Mouse (Mus musculus): Measurements from ENCODE around the gene Ehbp1l1. TPM values are rescaled to one million over a fixed set of nuclear protein-coding genes. Genes with fewer than 3 reads are reported as not detected.
A peak's percentile ranks its signal among the peaks of the same experiment; 100 is the strongest.
"Not testable (repeated sequence)": the region's sequence is repeated elsewhere in the genome, so short reads cannot be mapped to it uniquely, and the experiment has no call there.

Ehbp1l1 gene
- total and polyA plus RNA-seq, 2 experiments: 5.1 to 8.3 TPM

GRCm38 (mm10) chr19:5689565-5690342 lies 36.4 kb downstream of the Ehbp1l1 start:
- peak; percentile 90 for DNase-seq (ENCODE audit: extremely low read depth, low read depth, low spot score)
- WGBS: 2% methylated on average over 42 of the region's 42 CpGs
- H3K9ac ChIP-seq (ENCODE audit: low read depth, low read length): peak overlapping the region; percentile 85
- H3K27me3 ChIP-seq (ENCODE audit: control insufficient read depth, insufficient read depth, low read length): no peaks in the 10 kb centered on the region
- H3K79me2 ChIP-seq (ENCODE audit: control insufficient read depth, insufficient read depth, low read length): peaks cover 23% of the 10 kb centered on the region
- H3K27ac ChIP-seq (replicated peaks; ENCODE audit: insufficient read depth, low read depth, low read length): peak overlapping the region; percentile 90
- peak overlapping the region; percentile 89 for H3K4me3 ChIP-seq (ENCODE audit: insufficient read depth, low read depth, low read length)
- TF ChIP-seq POLR2A (IDR thresholded peaks at IDR 0.05; ENCODE audit: extremely low read depth, insufficient read depth, low read length): peak; percentile 79; the same call in 1 of the 2 replicates
- 0 out of 2 replicates have a peak, but pooled peaks have one; percentile 0 for TF ChIP-seq CTCF (IDR thresholded peaks at IDR 0.05; ENCODE audit: low read depth, low read length)
- no peaks in the 10 kb centered on the region; the same call in 1 of the 2 replicates for H3K36me3 ChIP-seq (ENCODE audit: control insufficient read depth, insufficient read depth, low read length)
- H3K4me1 ChIP-seq (ENCODE audit: control insufficient read depth, insufficient read depth, low read length): peaks cover 22% of the 10 kb centered on the region

DNA sequence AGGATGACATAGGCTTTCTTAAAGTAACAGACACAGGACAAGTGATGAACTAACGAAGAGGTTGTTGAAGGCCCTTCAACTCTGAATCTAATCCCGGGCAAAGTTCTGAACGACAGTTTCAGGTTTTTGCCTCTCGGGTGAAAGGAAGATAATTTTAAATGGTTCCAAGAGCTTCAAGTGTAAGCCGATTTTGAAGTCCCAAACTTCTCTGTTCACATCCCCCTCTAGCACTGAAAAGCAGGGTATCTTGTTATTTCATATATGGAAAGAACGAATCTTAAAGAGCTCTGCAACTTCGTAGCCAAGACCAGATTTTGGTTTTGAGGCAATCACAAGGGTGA lies 37.1 kb downstream of the Ehbp1l1 start:
- no peak for TF ChIP-seq POLR2A (IDR thresholded peaks at IDR 0.05; ENCODE audit: extremely low read depth, insufficient read depth, low read length)
- no peak for TF ChIP-seq CTCF (IDR thresholded peaks at IDR 0.05; ENCODE audit: low read depth, low read length)
- WGBS: 1% methylated on average over 7 of the region's 7 CpGs
- H3K9ac ChIP-seq (ENCODE audit: low read depth, low read length): peak overlapping the region; percentile 74
- no peaks in the 10 kb centered on the region for H3K27me3 ChIP-seq (ENCODE audit: control insufficient read depth, insufficient read depth, low read length)
- H3K36me3 ChIP-seq (ENCODE audit: control insufficient read depth, insufficient read depth, low read length): no peaks in the 10 kb centered on the region; the same call in 1 of the 2 replicates
- DNase-seq (ENCODE audit: extremely low read depth, low read depth, low spot score): no peak
- H3K79me2 ChIP-seq (ENCODE audit: control insufficient read depth, insufficient read depth, low read length): peaks cover 23% of the 10 kb centered on the region
- H3K27ac ChIP-seq (replicated peaks; ENCODE audit: insufficient read depth, low read depth, low read length): peak overlapping the region; percentile 90
- H3K4me1 ChIP-seq (ENCODE audit: control insufficient read depth, insufficient read depth, low read length): peaks cover 22% of the 10 kb centered on the region
- H3K4me3 ChIP-seq (ENCODE audit: insufficient read depth, low read depth, low read length): peak overlapping the region; percentile 89

GRCm38 (mm10) chr19:5688200-5689087 lies 37.7 kb downstream of the Ehbp1l1 start, which contains the start of the genes Map3k11 and Pcnx3:
Gene Map3k11, plus strand, starts transcription at chr19:5688742.
Gene Pcnx3, minus strand, starts transcription at chr19:5688908.
- TF ChIP-seq CTCF (IDR thresholded peaks at IDR 0.05; ENCODE audit: low read depth, low read length) (no peak), POLR2A (IDR thresholded peaks at IDR 0.05; ENCODE audit: extremely low read depth, insufficient read depth, low read length) (0 out of 2 replicates have a peak, but pooled peaks have one; percentile 30)
- H3K27me3 ChIP-seq (ENCODE audit: control insufficient read depth, insufficient read depth, low read length): no peaks in the 10 kb centered on the region
- no peaks in the 10 kb centered on the region; the same call in 1 of the 2 replicates for H3K36me3 ChIP-seq (ENCODE audit: control insufficient read depth, insufficient read depth, low read length)

GRCm38 (mm10) chr19:5687738-5688137 lies 38.4 kb downstream of the Ehbp1l1 start:
- peak overlapping the region; percentile 80 for H3K9ac ChIP-seq (ENCODE audit: low read depth, low read length)
- WGBS: 32% methylated on average over 9 of the region's 9 CpGs
- H3K4me3 ChIP-seq (ENCODE audit: insufficient read depth, low read depth, low read length): peak overlapping the region; percentile 88
- H3K27me3 ChIP-seq (ENCODE audit: control insufficient read depth, insufficient read depth, low read length): no peaks in the 10 kb centered on the region
- DNase-seq (ENCODE audit: extremely low read depth, low read depth, low spot score): no peak
- H3K79me2 ChIP-seq (ENCODE audit: control insufficient read depth, insufficient read depth, low read length): peaks cover 23% of the 10 kb centered on the region
- peaks cover 20% of the 10 kb centered on the region for H3K4me1 ChIP-seq (ENCODE audit: control insufficient read depth, insufficient read depth, low read length)
- TF ChIP-seq POLR2A (IDR thresholded peaks at IDR 0.05; ENCODE audit: extremely low read depth, insufficient read depth, low read length): no peak
- no peak for TF ChIP-seq CTCF (IDR thresholded peaks at IDR 0.05; ENCODE audit: low read depth, low read length)
- peaks cover 1% of the 10 kb centered on the region; the same call in 1 of the 2 replicates for H3K36me3 ChIP-seq (ENCODE audit: control insufficient read depth, insufficient read depth, low read length)
- H3K27ac ChIP-seq (replicated peaks; ENCODE audit: insufficient read depth, low read depth, low read length): no peak overlapping the region

More at GRCm38 (mm10) chr19:5688200-5689087, 37.7 kb downstream of the Ehbp1l1 start, which contains the start of the genes Map3k11 and Pcnx3:
- peaks cover 22% of the 10 kb centered on the region for H3K4me1 ChIP-seq (ENCODE audit: control insufficient read depth, insufficient read depth, low read length)
- peak within 1 kb of the TSS; percentile 90 for H3K27ac ChIP-seq (replicated peaks; ENCODE audit: insufficient read depth, low read depth, low read length)
- H3K9ac ChIP-seq (ENCODE audit: low read depth, low read length): peak within 1 kb of the TSS; percentile 85
- under 1% methylated on average over 69 of the region's 69 CpGs for WGBS
- H3K4me3 ChIP-seq (ENCODE audit: insufficient read depth, low read depth, low read length): peak within 1 kb of the TSS; percentile 89
- peaks cover 23% of the 10 kb centered on the region for H3K79me2 ChIP-seq (ENCODE audit: control insufficient read depth, insufficient read depth, low read length)
- peak; percentile 99 for DNase-seq (ENCODE audit: extremely low read depth, low read depth, low spot score)

- 94% methylated on average over 12 of the region's 12 CpGs for WGBS
- DNase-seq (ENCODE audit: extremely low read depth, low read depth, low spot score); H3K9ac ChIP-seq (ENCODE audit: low read depth, low read length); H3K4me3 ChIP-seq (ENCODE audit: insufficient read depth, low read depth, low read length); H3K27me3 ChIP-seq (ENCODE audit: control insufficient read depth, insufficient read depth, low read length); H3K36me3 ChIP-seq (ENCODE audit: control insufficient read depth, insufficient read depth, low read length); H3K27ac ChIP-seq (replicated peaks; ENCODE audit: insufficient read depth, low read depth, low read length): not testable (repeated sequence)
- Histone ChIP-seq H3K79me2 (ENCODE audit: control insufficient read depth, insufficient read depth, low read length) (peaks cover 23% of the 10 kb centered on the region), H3K4me1 (ENCODE audit: control insufficient read depth, insufficient read depth, low read length) (peaks cover 20% of the 10 kb centered on the region)
Observed at GRCm38 (mm10) chr19:5686954-5687353, 39.2 kb downstream of the Ehbp1l1 start.

Data from liver, adult 2 months (tissue).